Mouse (Mus musculus) stomach, postnatal 0 days (tissue): ENCODE measurements around the gene Pmpcb.

Source experiments
- CTCF ChIP-seq: IDR thresholded peaks from 2 replicates; pipeline ENCODE4 v1.5.1; 2016; ENCODE audit warnings: antibody characterized with exemption, low read depth, mild to moderate bottlenecking, moderate library complexity
- EP300 ChIP-seq: optimal IDR thresholded peaks from 2 replicates; pipeline ENCODE3; 2016; ENCODE audit warnings: antibody characterized with exemption

DNA sequence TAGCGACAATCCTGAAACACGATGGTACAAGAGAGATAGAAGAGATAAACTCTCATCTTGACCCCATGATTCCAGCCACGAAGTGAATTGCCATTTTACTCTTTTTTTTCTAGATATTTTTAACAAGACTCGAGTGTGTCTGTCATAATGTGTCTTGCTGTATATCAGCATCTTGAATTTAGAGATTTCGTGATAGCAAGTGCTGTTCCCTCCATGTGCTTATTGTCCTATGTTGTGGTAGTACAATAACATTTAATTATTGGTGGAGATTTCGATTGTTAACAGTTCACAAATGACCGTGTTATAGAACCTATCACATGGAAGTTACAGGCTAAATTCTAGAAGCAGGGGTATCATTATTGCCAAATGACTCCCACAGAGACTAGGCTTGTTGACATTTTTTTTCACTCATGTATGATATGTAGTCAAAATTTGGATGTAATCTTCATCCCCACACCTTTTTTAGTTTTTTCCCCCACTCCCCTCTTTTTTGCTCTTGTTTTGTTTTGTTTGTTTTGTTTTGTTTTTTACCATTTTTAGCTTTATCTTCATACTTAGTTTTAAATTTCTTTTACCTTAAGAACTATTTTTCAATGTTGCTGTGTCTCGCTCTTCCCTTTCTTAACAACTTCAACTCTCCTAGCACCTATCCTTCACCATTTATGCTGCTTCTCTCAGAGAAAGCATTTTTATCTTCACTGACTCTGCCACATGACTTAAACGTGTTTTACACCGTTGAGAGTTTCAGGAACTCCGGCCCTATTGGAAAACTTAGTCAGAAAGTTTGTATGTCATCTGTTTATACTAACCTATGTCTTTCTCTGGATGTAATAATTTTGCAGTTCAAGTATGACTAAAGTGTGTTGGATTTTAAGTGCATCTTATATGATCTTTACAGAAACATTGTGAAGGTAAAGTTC, 50.5 kb downstream of the Pmpcb start:
- no peak for TF ChIP-seq CTCF
- TF ChIP-seq EP300 = no peak
